Mouse (Mus musculus): ENCODE results near the gene Ephb2. TPM values are rescaled to one million over a fixed set of nuclear protein-coding genes. Genes with fewer than 3 reads are reported as not detected.
A peak's percentile ranks its signal among the peaks of the same experiment; 100 is the strongest.

Gene Ephb2
- polyA plus RNA-seq, 1 experiment from 2014 or later, result 18.9 TPM

DNA sequence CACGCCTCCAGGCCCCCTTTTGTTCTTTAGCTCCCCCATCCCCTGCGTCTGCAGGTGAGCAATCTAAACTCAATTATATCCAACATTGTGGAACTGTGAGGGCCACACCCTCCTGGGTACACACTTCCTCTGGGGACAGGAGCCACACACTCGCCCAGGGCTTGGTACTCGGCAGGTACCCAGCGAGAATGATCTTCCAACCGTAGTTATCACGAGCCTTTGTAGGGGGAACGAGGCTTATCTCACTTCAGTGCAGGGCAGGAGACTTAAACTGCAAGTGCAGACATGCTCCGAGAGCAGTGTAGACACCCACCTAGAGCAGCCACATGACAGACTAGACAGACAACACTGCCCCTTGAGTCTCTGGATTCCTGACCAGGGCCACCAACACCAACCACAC lies 115.8 kb downstream of the Ephb2 start:
- H3K4me2 ChIP-seq (replicated peaks), result no peak overlapping the region
- H3K27me3 ChIP-seq, result no peaks in the 10 kb centered on the region
- H3K4me1 ChIP-seq, result peaks cover 23% of the 10 kb centered on the region
- no peak overlapping the region for H3K9ac ChIP-seq (replicated peaks)
- no peak for ATAC-seq (replicated peaks)
- 89% methylated on average over 9 of the region's 9 CpGs for WGBS
- H3K36me3 ChIP-seq, result no peaks in the 10 kb centered on the region
- no peak overlapping the region for H3K4me3 ChIP-seq
- H3K27ac ChIP-seq (replicated peaks), result no peak overlapping the region
- no peaks in the 10 kb centered on the region for H3K9me3 ChIP-seq

DNA sequence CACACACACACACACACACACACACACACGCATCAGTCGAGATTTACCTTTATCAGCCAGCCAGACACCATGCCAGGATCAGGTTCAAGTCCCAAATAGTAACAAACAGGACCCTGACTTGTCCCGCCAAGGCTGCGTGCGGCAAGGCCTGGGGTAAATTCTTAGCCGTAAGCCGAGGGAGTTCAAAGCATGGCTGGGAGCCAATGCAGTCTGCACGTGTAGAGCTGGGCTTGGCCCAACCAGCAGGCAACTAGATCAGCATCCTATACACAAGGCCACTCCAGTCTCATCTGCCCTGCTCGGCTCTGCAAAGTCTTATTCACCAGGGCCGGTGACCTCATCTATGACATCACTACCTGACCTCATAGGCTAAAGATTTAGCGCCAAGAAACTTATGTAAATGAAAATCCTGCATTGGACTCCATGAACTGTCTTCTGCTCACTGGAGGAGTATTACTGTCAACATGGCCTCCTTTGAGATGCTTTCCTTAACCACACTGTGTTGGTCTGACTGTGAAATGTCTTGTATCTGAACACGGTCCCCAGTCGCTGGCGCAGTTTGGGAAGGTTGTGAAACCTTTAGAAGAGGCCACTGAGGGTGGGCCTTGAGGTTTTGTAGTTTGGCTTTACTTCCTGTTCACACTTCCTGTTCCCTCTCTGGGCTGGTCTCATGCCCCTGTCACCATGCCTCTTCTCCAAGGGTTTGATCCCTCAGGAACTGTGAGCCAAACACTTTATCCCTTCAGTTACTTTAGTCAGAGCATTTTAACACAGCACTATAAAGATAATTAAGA lies 117.4 kb downstream of the Ephb2 start:
- Histone ChIP-seq H3K9ac (replicated peaks) (no peak overlapping the region), H3K4me1 (peaks cover 19% of the 10 kb centered on the region), H3K4me3 (no peak overlapping the region), H3K27me3 (no peaks in the 10 kb centered on the region), H3K9me3 (no peaks in the 10 kb centered on the region), H3K36me3 (no peaks in the 10 kb centered on the region), H3K4me2 (replicated peaks) (no peak overlapping the region), H3K27ac (replicated peaks) (no peak overlapping the region)
- WGBS, result 75% methylated on average over 14 of the region's 14 CpGs
- ATAC-seq (replicated peaks), result no peak

DNA sequence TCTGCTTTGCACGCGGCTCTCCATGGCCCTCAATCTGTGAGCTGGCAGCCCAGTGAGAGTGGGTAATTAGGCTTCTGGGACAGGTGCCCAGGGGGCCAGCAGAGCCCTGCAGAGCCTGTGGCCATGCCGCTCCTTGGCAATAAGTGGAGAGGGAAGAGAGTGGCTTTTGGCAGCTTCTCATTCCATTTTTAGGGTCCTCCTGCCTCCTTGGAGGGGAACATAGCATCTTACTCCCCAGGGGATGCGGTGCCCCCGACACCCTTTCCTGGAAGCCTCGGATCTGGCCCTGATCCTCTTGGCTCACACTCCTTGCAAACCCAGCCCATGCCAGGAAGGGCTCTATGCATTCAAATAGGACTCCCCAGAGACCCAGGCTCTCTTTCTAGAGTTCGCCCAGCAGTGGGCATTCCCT lies 119.2 kb downstream of the Ephb2 start:
- H3K27me3 ChIP-seq, result no peaks in the 10 kb centered on the region
- ATAC-seq (replicated peaks), result peak; percentile 90
- no peak overlapping the region for H3K4me2 ChIP-seq (replicated peaks)
- H3K4me1 ChIP-seq, result peaks cover 24% of the 10 kb centered on the region
- no peaks in the 10 kb centered on the region for H3K9me3 ChIP-seq
- H3K27ac ChIP-seq (replicated peaks), result peak overlapping the region; percentile 57
- H3K36me3 ChIP-seq, result no peaks in the 10 kb centered on the region
- 33% methylated on average over 7 of the region's 7 CpGs for WGBS
- no peak overlapping the region for H3K9ac ChIP-seq (replicated peaks)
- no peak overlapping the region for H3K4me3 ChIP-seq

DNA sequence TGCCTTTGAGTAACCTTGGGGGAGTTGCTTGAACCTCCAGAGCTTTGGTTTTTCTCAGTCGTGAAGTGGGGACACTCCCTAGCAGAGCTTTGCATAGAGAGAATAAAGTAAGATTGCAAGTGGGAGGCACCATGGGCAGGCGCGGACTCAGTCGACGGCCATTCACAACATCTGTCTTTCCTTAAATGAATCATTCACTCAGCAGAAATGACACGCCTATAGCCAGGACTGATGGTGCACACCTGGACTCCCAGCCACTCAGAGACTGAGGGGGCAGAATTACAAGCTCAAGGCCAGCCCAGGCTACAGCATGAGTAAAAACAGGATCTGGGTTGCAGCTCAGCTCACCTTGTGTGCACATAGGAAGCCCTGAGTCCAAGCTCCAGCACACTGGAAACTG lies 121.3 kb downstream of the Ephb2 start:
- Histone ChIP-seq H3K27me3 (no peaks in the 10 kb centered on the region), H3K9ac (replicated peaks) (no peak overlapping the region), H3K4me2 (replicated peaks) (no peak overlapping the region), H3K27ac (replicated peaks) (no peak overlapping the region), H3K36me3 (no peaks in the 10 kb centered on the region), H3K9me3 (no peaks in the 10 kb centered on the region), H3K4me1 (peaks cover 24% of the 10 kb centered on the region), H3K4me3 (no peak overlapping the region)
- WGBS, result 73% methylated on average over 6 of the region's 6 CpGs
- no peak for ATAC-seq (replicated peaks)

DNA sequence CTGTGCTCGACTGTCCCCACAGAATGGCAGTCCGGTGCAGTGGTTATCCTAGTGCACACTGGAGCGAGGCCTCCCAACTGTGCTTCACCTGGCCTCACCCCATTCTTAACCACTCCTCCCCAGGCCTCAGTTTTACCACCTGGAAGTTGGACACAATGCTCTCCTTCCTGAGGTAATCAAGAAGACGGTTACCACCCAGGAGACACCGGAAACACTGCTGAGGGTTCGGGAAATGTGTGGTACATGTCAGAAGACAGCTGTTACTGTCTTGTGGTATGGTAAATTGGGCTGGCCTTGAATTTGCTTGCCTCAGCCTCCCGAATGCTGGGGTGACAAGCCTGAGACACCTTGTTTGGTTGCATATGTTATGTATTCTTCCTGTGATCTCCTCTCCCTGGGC lies 121.9 kb downstream of the Ephb2 start:
- ATAC-seq (replicated peaks), result no peak
- Histone ChIP-seq H3K4me3 (no peak overlapping the region), H3K9ac (replicated peaks) (no peak overlapping the region), H3K4me2 (replicated peaks) (no peak overlapping the region), H3K27ac (replicated peaks) (no peak overlapping the region), H3K9me3 (no peaks in the 10 kb centered on the region), H3K27me3 (no peaks in the 10 kb centered on the region), H3K36me3 (no peaks in the 10 kb centered on the region), H3K4me1 (peaks cover 27% of the 10 kb centered on the region)
- 95% methylated on average over 7 of the region's 7 CpGs for WGBS

DNA sequence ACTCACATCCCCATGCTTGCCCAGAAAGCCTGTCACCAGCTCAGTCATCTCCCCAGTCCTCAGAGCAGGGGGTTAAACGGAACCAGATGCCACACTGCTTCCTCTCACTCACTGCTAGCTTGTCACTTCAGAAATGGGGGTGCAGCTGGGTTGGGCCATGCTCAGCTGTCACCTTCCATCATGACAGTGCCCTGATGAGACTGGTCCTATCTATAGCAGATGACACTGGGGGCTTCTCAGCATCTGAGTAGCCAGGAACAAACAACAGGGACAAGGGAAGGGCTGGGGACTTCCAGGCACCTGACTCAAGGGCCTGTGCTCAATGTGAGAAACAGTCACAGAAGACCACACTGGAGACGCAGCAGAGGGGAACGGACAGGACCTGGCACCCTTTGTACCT lies 122.4 kb downstream of the Ephb2 start:
- H3K4me1 ChIP-seq, result peaks cover 31% of the 10 kb centered on the region
- H3K4me2 ChIP-seq (replicated peaks), result no peak overlapping the region
- no peaks in the 10 kb centered on the region for H3K9me3 ChIP-seq
- H3K4me3 ChIP-seq, result no peak overlapping the region
- no peak overlapping the region for H3K27ac ChIP-seq (replicated peaks)
- 74% methylated on average over 3 of the region's 3 CpGs for WGBS
- no peaks in the 10 kb centered on the region for H3K27me3 ChIP-seq
- ATAC-seq (replicated peaks), result no peak
- no peak overlapping the region for H3K9ac ChIP-seq (replicated peaks)
- H3K36me3 ChIP-seq, result no peaks in the 10 kb centered on the region

DNA sequence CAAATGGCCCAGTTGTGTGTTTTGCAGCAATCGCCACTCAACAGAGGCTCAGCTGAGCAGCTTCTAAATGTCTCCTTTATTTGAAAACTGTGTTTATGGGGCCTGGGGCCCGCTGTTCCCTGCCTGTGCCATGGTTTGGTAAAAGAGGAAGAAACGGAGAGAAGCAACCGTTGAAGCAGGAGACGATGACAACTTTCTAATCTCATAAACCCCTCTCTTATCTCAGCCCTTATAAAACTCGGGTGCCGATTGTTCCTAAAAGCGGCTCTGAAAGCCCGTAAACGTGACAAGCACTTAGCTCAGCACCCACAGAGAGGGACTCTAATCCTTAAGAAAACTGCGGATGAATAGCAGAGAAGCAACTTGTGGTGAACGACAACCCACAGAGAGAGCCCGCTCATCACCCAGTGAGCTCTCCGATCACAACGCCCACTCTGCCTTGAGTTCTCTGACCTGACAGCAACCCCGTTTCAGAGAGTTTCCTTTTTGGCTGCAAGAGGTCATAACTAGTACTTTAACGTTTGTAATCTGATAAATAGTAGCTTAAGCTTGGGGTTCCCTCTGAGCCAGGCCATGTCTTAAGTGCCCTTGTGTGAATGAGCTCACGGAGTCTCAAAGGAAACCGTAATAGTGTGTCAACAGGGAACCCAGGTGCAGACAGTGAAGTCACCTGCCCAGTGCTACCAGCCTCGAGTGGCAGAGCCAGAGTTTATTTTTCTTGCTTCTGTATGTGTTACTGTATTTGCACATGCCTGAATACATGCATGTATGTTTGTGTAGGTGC lies 123.6 kb downstream of the Ephb2 start:
- Histone ChIP-seq H3K36me3 (no peaks in the 10 kb centered on the region), H3K4me1 (peaks cover 28% of the 10 kb centered on the region), H3K4me2 (replicated peaks) (no peak overlapping the region), H3K9ac (replicated peaks) (no peak overlapping the region), H3K9me3 (no peaks in the 10 kb centered on the region), H3K27me3 (no peaks in the 10 kb centered on the region), H3K27ac (replicated peaks) (no peak overlapping the region), H3K4me3 (no peak overlapping the region)
- WGBS, result 32% methylated on average over 20 of the region's 20 CpGs
- ATAC-seq (replicated peaks), result no peak

DNA sequence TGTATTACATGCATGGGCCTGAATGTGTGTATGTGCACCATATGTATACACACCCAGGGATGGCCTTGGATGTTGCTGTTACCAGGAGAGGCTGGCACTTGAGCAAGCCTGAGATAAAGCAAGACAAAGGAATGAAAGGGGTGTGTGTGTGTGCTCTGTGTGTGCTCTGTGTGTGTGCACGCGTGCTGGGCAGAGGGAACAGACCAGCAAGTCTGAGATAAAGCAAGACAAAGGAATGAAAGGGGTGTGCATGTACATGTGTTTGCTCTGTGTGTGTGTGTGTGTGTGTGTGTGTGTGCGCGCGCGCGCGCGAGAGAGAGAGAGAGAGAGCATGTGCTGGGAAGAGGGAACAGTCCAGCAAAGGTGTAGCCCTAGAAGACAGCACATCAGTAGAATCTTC lies 125.4 kb downstream of the Ephb2 start:
- no peak for ATAC-seq (replicated peaks)
- H3K9ac ChIP-seq (replicated peaks), result no peak overlapping the region
- H3K4me2 ChIP-seq (replicated peaks), result no peak overlapping the region
- no peaks in the 10 kb centered on the region for H3K27me3 ChIP-seq
- H3K27ac ChIP-seq (replicated peaks), result no peak overlapping the region
- 88% methylated on average over 9 of the region's 9 CpGs for WGBS
- H3K9me3 ChIP-seq, result no peaks in the 10 kb centered on the region
- H3K36me3 ChIP-seq, result no peaks in the 10 kb centered on the region
- peaks cover 14% of the 10 kb centered on the region for H3K4me1 ChIP-seq
- H3K4me3 ChIP-seq, result no peak overlapping the region

DNA sequence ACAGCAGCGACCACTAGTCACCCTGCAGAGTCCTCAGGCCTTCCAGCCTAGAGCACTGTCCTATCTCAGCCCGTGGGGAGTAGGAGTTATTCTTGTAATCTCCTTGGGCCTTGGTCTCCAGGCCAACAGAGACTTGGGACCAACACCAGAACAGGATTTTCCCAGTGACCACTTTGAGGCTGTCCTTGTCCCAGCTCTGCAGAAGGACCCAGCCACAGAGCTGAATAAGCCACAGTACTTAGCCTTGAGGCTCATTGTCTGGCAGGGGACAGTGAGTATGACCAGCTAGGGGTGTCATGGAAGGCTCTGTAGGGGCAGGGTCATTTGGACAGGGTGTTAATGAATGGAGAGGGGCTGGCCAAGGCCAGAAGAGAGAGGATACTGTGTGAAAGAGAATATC lies 126.8 kb downstream of the Ephb2 start:
- ATAC-seq (replicated peaks), result no peak
- Histone ChIP-seq H3K36me3 (no peaks in the 10 kb centered on the region), H3K27me3 (no peaks in the 10 kb centered on the region), H3K4me1 (peaks cover 18% of the 10 kb centered on the region), H3K9ac (replicated peaks) (no peak overlapping the region), H3K4me2 (replicated peaks) (no peak overlapping the region), H3K27ac (replicated peaks) (no peak overlapping the region), H3K4me3 (no peak overlapping the region), H3K9me3 (no peaks in the 10 kb centered on the region)
- 78% methylated on average over 2 of the region's 2 CpGs for WGBS

DNA sequence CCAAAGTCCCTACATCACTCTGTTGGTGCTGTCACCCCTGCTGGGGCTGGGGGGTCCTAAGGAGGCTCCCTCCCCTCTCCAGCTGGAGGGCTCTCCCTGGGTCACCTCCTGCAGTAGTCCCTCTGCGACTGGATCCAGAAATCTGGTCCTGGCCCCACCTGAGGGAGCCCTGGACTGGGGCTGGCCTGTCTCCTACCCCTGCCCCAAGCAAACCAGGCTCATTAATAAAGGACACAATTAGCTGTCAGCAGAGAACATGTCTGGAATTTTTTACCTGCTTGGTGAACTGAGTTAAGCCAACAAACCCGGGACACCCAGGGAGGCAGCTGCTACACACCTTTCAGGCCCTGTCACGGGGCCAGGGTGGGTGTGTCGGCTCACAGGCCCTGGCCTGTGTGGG lies 129.1 kb downstream of the Ephb2 start:
- Histone ChIP-seq H3K4me3 (no peak overlapping the region), H3K9ac (replicated peaks) (no peak overlapping the region), H3K27ac (replicated peaks) (no peak overlapping the region), H3K9me3 (no peaks in the 10 kb centered on the region), H3K27me3 (no peaks in the 10 kb centered on the region), H3K4me2 (replicated peaks) (no peak overlapping the region), H3K4me1 (peaks cover 33% of the 10 kb centered on the region), H3K36me3 (no peaks in the 10 kb centered on the region)
- ATAC-seq (replicated peaks), result no peak
- 70% methylated on average over 4 of the region's 4 CpGs for WGBS

DNA sequence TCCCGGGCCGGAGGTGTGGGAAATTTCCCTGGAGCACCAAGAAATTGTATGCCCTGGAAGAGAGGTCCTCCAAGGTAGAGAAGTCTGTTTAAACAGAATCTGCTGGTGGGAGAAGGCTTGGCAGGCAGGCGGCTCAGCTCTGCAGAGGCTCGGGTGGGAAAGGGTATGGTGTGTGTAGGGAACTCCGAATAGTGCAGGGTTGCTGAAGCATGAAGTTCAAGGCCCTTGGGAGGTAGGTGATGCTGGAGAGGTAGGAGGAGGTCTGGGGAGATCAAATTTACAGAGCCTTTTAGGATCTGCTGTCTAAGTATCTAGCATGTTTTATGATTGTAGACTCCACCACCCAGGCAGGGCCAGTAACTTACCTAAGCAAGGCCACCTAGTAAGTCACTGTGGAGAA lies 130.7 kb downstream of the Ephb2 start:
- Histone ChIP-seq H3K27me3 (no peaks in the 10 kb centered on the region), H3K36me3 (no peaks in the 10 kb centered on the region), H3K4me2 (replicated peaks) (no peak overlapping the region), H3K9me3 (no peaks in the 10 kb centered on the region), H3K9ac (replicated peaks) (no peak overlapping the region), H3K4me3 (no peak overlapping the region), H3K4me1 (peaks cover 42% of the 10 kb centered on the region), H3K27ac (replicated peaks) (no peak overlapping the region)
- ATAC-seq (replicated peaks), result no peak
- 65% methylated on average over 5 of the region's 5 CpGs for WGBS

DNA sequence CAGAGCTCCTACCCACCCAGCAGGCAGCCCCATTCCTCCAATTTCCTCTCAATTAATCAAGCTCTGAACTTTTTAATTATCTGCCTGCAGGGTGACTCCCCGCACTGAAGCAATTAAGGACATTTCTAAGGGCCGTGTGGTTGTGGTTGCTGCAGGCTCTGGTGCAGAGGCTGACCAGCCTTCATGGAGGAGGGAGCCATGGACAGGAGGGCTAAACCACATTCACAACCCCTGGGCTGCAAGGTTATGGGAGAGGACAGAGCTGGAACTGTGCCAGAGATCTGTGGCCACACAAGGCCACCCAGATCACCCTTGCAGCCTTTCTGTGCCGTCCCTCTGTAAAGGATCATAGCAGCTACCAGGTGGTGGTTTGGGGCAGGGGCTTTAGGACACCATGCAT lies 131.2 kb downstream of the Ephb2 start:
- ATAC-seq (replicated peaks), result no peak
- Histone ChIP-seq H3K4me1 (peaks cover 44% of the 10 kb centered on the region), H3K27me3 (no peaks in the 10 kb centered on the region), H3K36me3 (no peaks in the 10 kb centered on the region), H3K4me2 (replicated peaks) (no peak overlapping the region), H3K4me3 (no peak overlapping the region), H3K27ac (replicated peaks) (no peak overlapping the region), H3K9ac (replicated peaks) (no peak overlapping the region), H3K9me3 (no peaks in the 10 kb centered on the region)
- WGBS, result 22% methylated on average over 3 of the region's 3 CpGs
